Mouse (Mus musculus): Measurements from ENCODE around the gene Cd93. TPM values are rescaled to one million over a fixed set of nuclear protein-coding genes. Genes with fewer than 3 reads are reported as not detected.

The Cd93 gene
- total RNA-seq, 2 experiments from 2014 or later: 11.8 to 13.5 TPM

- DNase-seq (ENCODE audit: low spot score in 2 of 2): no peak
Measured at GRCm38 (mm10) chr2:148444472-148444871, 1.1 kb upstream of the Cd93 start.

- DNase-seq (ENCODE audit: low spot score in 2 of 2): no peak
Measured at GRCm38 (mm10) chr2:148442710-148443109, 653 bp downstream of the Cd93 start.

GRCm38 (mm10) chr2:148442172-148442571 lies 1.2 kb downstream of the Cd93 start:
- DNase-seq (ENCODE audit: low spot score in 2 of 2): no peak

- no peak for DNase-seq (ENCODE audit: low spot score in 2 of 2)
Measured at GRCm38 (mm10) chr2:148441421-148441820, 1.9 kb downstream of the Cd93 start.

- DNase-seq (ENCODE audit: low spot score in 2 of 2): no peak
Measured at GRCm38 (mm10) chr2:148439691-148440276, 3.6 kb downstream of the Cd93 start.

- DNase-seq (ENCODE audit: low spot score in 2 of 2): no peak
Measured at GRCm38 (mm10) chr2:148436285-148436684, 7.1 kb downstream of the Cd93 start.

- DNase-seq (ENCODE audit: low spot score in 2 of 2): no peak
Measured at GRCm38 (mm10) chr2:148432346-148432745, 11.0 kb downstream of the Cd93 start.

GRCm38 (mm10) chr2:148430941-148431340 lies 12.4 kb downstream of the Cd93 start:
- DNase-seq (ENCODE audit: low spot score in 2 of 2): no peak

- no peak for DNase-seq (ENCODE audit: low spot score in 2 of 2)
Measured at GRCm38 (mm10) chr2:148429001-148429505, 14.3 kb downstream of the Cd93 start.

GRCm38 (mm10) chr2:148428523-148428922 lies 14.8 kb downstream of the Cd93 start:
- no peak for DNase-seq (ENCODE audit: low spot score in 2 of 2)

GRCm38 (mm10) chr2:148427553-148427952 lies 15.8 kb downstream of the Cd93 start:
- no peak for DNase-seq (ENCODE audit: low spot score in 2 of 2)

- DNase-seq (ENCODE audit: low spot score in 2 of 2): no peak
Measured at GRCm38 (mm10) chr2:148425709-148426382, 17.5 kb downstream of the Cd93 start.

GRCm38 (mm10) chr2:148421706-148422105 lies 21.7 kb downstream of the Cd93 start:
- DNase-seq (ENCODE audit: low spot score in 2 of 2): no peak

- DNase-seq (ENCODE audit: low spot score in 2 of 2): no peak
Measured at GRCm38 (mm10) chr2:148421112-148421511, 22.3 kb downstream of the Cd93 start.

GRCm38 (mm10) chr2:148419776-148420175 lies 23.6 kb downstream of the Cd93 start:
- no peak for DNase-seq (ENCODE audit: low spot score in 2 of 2)

- no peak for DNase-seq (ENCODE audit: low spot score in 2 of 2)
Measured at GRCm38 (mm10) chr2:148419151-148419550, 24.2 kb downstream of the Cd93 start.

- DNase-seq (ENCODE audit: low spot score in 2 of 2): no peak
Measured at GRCm38 (mm10) chr2:148409821-148410220, 33.5 kb downstream of the Cd93 start.

GRCm38 (mm10) chr2:148409141-148409540 lies 34.2 kb downstream of the Cd93 start:
- DNase-seq (ENCODE audit: low spot score in 2 of 2): peak; percentile 75

GRCm38 (mm10) chr2:148408761-148409120 lies 34.6 kb downstream of the Cd93 start:
- no peak for DNase-seq (ENCODE audit: low spot score in 2 of 2)

- DNase-seq (ENCODE audit: low spot score in 2 of 2): no peak
Measured at GRCm38 (mm10) chr2:148407870-148408760, 35.2 kb downstream of the Cd93 start, which contains the start of gene Thbd. Gene Thbd, minus strand, starts transcription at chr2:148408188.

- DNase-seq (ENCODE audit: low spot score in 2 of 2): no peak
Measured at GRCm38 (mm10) chr2:148406971-148407869, 36.1 kb downstream of the Cd93 start.
